Mouse (Mus musculus) right cerebral cortex, postnatal 36 days (tissue): ENCODE results near the gene Olfr1137.

ENCODE experiments used
- DNase-seq, 2 experiments: peaks; one replicate each; pipeline ENCODE4 v3.0.0; 2022; ENCODE audit warnings: low spot score in 2 of 2, mixed read lengths in 1 of 2

The Olfr1137 gene

GRCm38 (mm10) chr2:87713079-87713478, at the start of gene Olfr1137:
TSS of gene Olfr1137 (minus strand) at chr2:87713179.
- no peak for DNase-seq

- no peak for DNase-seq
Measured at GRCm38 (mm10) chr2:87753891-87754290, 40.9 kb upstream of the Olfr1137 start, which contains the start of gene Olfr1141. TSS of gene Olfr1141 (minus strand) at chr2:87753991.

GRCm38 (mm10) chr2:87743452-87743851, 30.5 kb upstream of the Olfr1137 start, which contains the start of gene Olfr1140:
TSS of gene Olfr1140 (plus strand) at chr2:87743752.
- no peak for DNase-seq

- DNase-seq = no peak
Measured at GRCm38 (mm10) chr2:87739878-87740277, 26.9 kb upstream of the Olfr1137 start, which contains the start of gene Olfr1138. TSS of gene Olfr1138 (minus strand) at chr2:87739978.

- DNase-seq = no peak
Measured at GRCm38 (mm10) chr2:87693847-87694246, 19.1 kb downstream of the Olfr1137 start, which contains the start of gene Olfr1136. TSS of gene Olfr1136 (minus strand) at chr2:87693947.

- no peak for DNase-seq
Measured at GRCm38 (mm10) chr2:87673564-87673963, 39.4 kb downstream of the Olfr1137 start, which contains the start of gene Olfr1135. TSS of gene Olfr1135 (minus strand) at chr2:87673664.
